Mouse (Mus musculus): ENCODE results near the gene Ms4a8a. TPM values are rescaled to one million over a fixed set of nuclear protein-coding genes. Genes with fewer than 3 reads are reported as not detected.

Gene Ms4a8a
- polyA plus RNA-seq, 1 experiment from 2014 or later = 21.8 TPM

DNA sequence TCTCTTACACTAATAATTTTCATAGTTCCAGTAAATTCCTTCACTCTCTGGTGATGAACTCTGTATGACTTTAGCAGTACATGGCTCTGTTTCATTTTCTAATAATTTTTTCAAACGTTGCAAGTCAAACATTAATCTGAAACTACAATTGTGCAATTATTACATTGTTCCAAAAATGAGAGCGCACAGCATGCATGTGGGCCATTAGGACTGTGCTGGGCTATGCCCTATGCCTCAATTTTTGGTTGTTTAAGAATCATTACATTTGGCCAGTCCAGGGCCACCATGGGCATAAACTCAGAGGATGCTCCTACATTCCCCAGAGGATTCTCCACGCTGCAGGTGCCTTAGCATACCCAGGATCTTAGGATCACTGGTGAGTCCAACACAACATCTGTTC lies 27.6 kb downstream of the Ms4a8a start:
- H3K4me2 ChIP-seq (replicated peaks) = no peak overlapping the region
- 0 out of 2 replicates have a peak, but pooled peaks cover 2% of the 10 kb centered on the region for H3K4me1 ChIP-seq (replicated peaks)
- ATAC-seq = peak; percentile 42; the same call in 1 of the 2 replicates
- no peaks in the 10 kb centered on the region for H3K36me3 ChIP-seq
- H3K4me3 ChIP-seq (replicated peaks) = no peak overlapping the region
- no peaks in the 10 kb centered on the region for H3K9me3 ChIP-seq
- no peak overlapping the region for H3K9ac ChIP-seq
- no peaks in the 10 kb centered on the region for H3K27me3 ChIP-seq (replicated peaks)
- WGBS = 66% methylated on average over 3 of the region's 3 CpGs
- no peak overlapping the region for H3K27ac ChIP-seq

DNA sequence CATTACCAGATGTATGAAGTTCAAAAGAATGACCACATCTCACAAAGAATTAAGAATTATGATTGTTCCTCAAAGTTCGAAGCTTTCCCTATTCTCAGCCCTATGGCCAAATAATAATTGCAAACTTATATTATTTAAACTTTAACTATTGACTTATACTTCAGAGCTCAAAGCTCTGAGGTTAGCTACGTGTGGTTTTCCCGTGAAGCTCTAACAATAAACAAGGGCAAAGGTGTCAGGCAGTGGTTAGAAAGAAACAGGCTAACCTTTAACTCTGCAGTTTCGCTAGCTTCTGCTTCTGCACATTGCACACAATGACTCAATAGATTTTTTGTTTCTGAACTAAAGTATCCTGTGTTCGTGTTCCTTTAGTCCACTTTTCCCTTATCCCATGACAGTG lies 28.0 kb downstream of the Ms4a8a start:
- no peak overlapping the region for H3K27ac ChIP-seq
- 54% methylated on average over 5 of the region's 5 CpGs for WGBS
- ATAC-seq = peak; percentile 54; the same call in 1 of the 2 replicates
- H3K27me3 ChIP-seq (replicated peaks) = no peaks in the 10 kb centered on the region
- H3K4me3 ChIP-seq (replicated peaks) = no peak overlapping the region
- H3K4me2 ChIP-seq (replicated peaks) = no peak overlapping the region
- H3K4me1 ChIP-seq (replicated peaks) = 0 out of 2 replicates have a peak, but pooled peaks cover 2% of the 10 kb centered on the region
- H3K36me3 ChIP-seq = no peaks in the 10 kb centered on the region
- H3K9ac ChIP-seq = no peak overlapping the region
- H3K9me3 ChIP-seq = no peaks in the 10 kb centered on the region

DNA sequence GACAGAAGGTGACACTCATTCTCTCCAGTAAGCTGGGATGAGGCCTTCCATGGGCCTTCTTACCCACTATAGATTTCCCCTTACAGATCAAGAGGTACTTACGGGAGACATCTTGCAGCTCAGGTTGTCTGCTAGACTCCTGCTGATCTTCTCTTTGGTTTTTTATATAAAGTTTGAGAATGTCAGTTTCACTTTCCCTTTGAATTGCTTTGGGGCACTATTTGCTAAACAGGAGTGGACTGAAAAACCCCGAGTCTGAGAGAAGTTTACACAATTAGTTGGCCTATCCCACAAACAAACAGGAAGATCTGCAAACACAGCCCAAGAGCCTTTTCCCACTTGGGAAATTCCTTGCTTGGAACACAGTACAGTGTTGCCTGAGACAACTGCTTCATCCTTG lies 30.6 kb downstream of the Ms4a8a start:
- H3K4me2 ChIP-seq (replicated peaks) = no peak overlapping the region
- no peak overlapping the region for H3K9ac ChIP-seq
- 56% methylated on average over 2 of the region's 2 CpGs for WGBS
- no peaks in the 10 kb centered on the region for H3K9me3 ChIP-seq
- no peaks in the 10 kb centered on the region for H3K27me3 ChIP-seq (replicated peaks)
- no peak for ATAC-seq
- H3K4me3 ChIP-seq (replicated peaks) = no peak overlapping the region
- no peak overlapping the region for H3K27ac ChIP-seq
- H3K4me1 ChIP-seq (replicated peaks) = 0 out of 2 replicates have a peak, but pooled peaks cover 2% of the 10 kb centered on the region
- H3K36me3 ChIP-seq = no peaks in the 10 kb centered on the region

DNA sequence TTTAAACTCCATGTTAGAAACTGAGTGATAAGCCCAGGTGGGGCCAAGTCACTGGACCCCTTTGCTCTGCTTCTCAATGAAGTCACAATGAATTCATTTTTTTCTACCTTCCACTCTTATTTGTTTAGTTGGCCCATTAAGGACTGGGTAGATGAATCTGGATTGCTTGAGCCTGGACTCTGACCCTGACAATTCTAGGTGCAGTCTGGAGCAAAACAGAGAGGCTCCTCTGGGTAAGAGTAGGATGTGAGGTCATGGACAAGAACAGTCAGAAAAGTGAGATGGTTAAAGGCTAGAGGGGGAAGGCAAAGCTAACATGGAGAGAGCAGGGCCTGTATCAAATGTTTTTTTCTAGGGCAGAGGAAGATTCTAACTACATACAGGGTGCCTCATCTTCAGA lies 31.5 kb downstream of the Ms4a8a start:
- peak; percentile 52; the same call in 1 of the 2 replicates for ATAC-seq
- Histone ChIP-seq H3K4me3 (replicated peaks) (no peak overlapping the region), H3K27me3 (replicated peaks) (no peaks in the 10 kb centered on the region), H3K4me2 (replicated peaks) (no peak overlapping the region), H3K36me3 (no peaks in the 10 kb centered on the region), H3K4me1 (replicated peaks) (0 out of 2 replicates have a peak, but pooled peaks cover 2% of the 10 kb centered on the region), H3K27ac (no peak overlapping the region), H3K9ac (no peak overlapping the region), H3K9me3 (no peaks in the 10 kb centered on the region)

DNA sequence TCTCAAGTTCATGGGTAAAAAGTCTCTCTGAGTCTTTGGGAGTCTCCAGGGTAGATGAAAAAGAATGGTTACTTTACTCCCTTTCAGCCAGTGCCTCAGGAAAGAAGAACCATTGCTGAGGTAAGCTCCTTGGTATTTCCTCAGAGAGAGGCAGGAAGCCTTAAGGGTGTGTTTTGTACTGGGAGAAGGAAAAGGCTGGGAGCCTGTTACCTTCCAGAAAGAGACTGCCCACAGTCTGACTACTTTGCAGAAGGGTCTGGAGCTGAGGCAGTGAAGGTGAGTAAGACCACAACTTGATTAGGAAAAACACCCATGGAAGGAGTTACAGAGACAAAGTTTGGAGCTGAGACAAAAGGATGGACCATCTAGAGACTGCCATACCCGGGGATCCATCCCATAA lies 32.4 kb downstream of the Ms4a8a start:
- WGBS = 84% methylated on average over 1 of the region's 1 CpGs
- H3K27ac ChIP-seq = no peak overlapping the region

DNA sequence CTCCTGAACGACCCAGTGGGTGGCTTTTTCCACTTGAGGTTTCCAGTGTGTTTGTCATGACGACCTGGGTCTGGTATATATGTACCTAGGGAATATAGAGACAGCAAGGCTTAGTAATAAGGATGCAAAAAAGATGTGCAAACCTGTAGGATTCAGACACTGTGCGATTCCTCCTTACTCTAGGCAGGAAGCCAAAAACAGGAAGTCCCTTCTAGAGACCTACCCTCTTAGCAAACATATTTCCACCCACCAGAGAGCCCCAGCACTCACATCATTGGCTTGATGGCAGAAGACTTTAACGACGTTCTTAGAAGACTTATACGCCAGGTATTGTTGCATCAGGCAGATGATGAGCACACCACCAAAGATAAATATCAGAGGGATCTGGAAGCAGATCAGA lies 32.9 kb downstream of the Ms4a8a start:
- Histone ChIP-seq H3K9me3 (no peaks in the 10 kb centered on the region), H3K4me2 (replicated peaks) (no peak overlapping the region), H3K9ac (no peak overlapping the region), H3K36me3 (no peaks in the 10 kb centered on the region), H3K4me3 (replicated peaks) (no peak overlapping the region), H3K4me1 (replicated peaks) (0 out of 2 replicates have a peak, but pooled peaks cover 2% of the 10 kb centered on the region), H3K27ac (no peak overlapping the region), H3K27me3 (replicated peaks) (no peaks in the 10 kb centered on the region)
- ATAC-seq = no peak
- WGBS = 68% methylated on average over 6 of the region's 6 CpGs

More for the DNA sequence above, 32.4 kb downstream of the Ms4a8a start:
- Histone ChIP-seq H3K9ac (no peak overlapping the region), H3K4me3 (replicated peaks) (no peak overlapping the region), H3K4me2 (replicated peaks) (no peak overlapping the region), H3K36me3 (no peaks in the 10 kb centered on the region), H3K4me1 (replicated peaks) (0 out of 2 replicates have a peak, but pooled peaks cover 2% of the 10 kb centered on the region), H3K9me3 (no peaks in the 10 kb centered on the region), H3K27me3 (replicated peaks) (no peaks in the 10 kb centered on the region)
- no peak for ATAC-seq

DNA sequence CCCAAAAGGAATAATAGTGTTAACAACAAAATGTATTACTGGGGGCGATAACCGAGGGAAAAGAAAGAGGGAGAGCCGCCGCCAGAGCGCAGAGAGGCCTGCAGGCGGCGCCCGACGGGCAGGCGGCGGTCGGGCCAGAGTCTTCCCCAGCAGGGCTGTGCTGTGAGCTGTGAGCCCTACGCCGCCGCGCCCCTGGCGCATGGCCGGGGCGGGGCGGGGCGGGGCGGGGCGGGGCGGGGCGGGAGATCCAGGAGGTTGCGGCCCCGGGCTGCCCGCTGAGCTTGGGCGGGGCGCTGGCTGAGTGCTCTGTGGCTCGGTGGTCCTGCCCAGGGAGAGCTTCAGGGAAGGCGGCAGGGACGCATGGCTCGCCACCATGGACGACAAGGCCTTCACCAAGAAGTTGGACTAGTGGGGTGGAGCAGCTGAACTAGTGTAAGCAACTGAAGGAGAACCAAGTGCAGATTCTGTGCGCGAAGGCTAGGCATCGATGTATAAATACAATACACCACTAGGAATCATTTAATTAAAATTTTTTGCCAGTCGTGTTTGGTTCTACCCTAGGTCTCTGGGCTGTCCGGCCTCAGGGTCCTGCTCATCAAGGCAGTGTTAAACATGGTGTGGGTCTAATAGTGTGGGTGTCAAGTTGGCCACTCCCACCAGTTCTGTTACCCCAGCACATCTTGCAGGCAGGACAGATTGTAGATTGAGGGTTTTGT lies 35.7 kb downstream of the Ms4a8a start:
- Histone ChIP-seq H3K36me3 (no peaks in the 10 kb centered on the region), H3K4me1 (replicated peaks) (no peaks in the 10 kb centered on the region), H3K27me3 (replicated peaks) (no peaks in the 10 kb centered on the region), H3K9ac (no peak overlapping the region), H3K27ac (no peak overlapping the region), H3K9me3 (no peaks in the 10 kb centered on the region), H3K4me2 (replicated peaks) (peak overlapping the region; percentile 63), H3K4me3 (replicated peaks) (peak overlapping the region; percentile 29)
- peak; percentile 100 for ATAC-seq
- 6% methylated on average over 37 of the region's 40 CpGs for WGBS

DNA sequence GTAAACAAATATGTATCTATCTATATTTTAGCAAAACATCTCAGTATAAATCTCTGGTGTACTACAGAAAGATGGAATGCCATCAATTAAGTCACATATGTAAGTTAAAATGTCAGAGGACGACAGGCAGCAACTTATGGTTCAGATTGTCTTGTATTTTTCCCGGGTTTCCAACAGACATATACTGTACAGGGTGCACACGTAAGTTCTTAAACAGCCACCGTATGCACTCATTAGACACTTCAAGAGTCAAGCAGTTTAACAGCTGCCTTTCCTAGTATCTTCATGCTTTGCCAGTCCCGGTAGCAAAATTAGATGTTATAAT lies 36.3 kb downstream of the Ms4a8a start:
- Histone ChIP-seq H3K9ac (no peak overlapping the region), H3K27ac (no peak overlapping the region), H3K4me1 (replicated peaks) (no peaks in the 10 kb centered on the region), H3K4me2 (replicated peaks) (peak overlapping the region; percentile 63), H3K4me3 (replicated peaks) (peak overlapping the region; percentile 29), H3K9me3 (no peaks in the 10 kb centered on the region), H3K27me3 (replicated peaks) (no peaks in the 10 kb centered on the region), H3K36me3 (no peaks in the 10 kb centered on the region)
- peak; percentile 69 for ATAC-seq
- WGBS = 22% methylated on average over 5 of the region's 5 CpGs

DNA sequence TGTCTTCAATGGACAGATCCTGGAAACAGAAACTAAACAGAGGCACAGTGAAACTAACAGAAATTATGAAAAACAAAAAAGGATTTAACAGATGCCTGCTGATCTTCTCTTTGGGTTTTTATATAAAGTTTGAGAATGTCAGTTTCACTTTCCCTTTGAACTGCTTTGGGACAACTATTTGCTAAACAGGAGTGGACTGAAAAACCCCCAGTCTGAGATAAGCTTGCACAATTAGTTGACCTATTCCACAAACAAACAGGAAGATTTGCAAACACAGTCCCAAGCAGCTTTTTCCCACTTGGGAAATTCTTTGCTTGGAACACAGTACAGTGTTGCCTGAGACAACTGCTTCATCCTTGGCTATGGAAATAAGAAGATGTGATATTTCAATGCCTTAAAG lies 43.3 kb downstream of the Ms4a8a start:
- H3K27me3 ChIP-seq (replicated peaks) = no peaks in the 10 kb centered on the region
- H3K9me3 ChIP-seq = no peaks in the 10 kb centered on the region
- no peaks in the 10 kb centered on the region for H3K4me1 ChIP-seq (replicated peaks)
- H3K4me3 ChIP-seq (replicated peaks) = no peak overlapping the region
- H3K27ac ChIP-seq = no peak overlapping the region
- no peaks in the 10 kb centered on the region for H3K36me3 ChIP-seq
- ATAC-seq = no peak
- H3K4me2 ChIP-seq (replicated peaks) = no peak overlapping the region
- H3K9ac ChIP-seq = no peak overlapping the region

DNA sequence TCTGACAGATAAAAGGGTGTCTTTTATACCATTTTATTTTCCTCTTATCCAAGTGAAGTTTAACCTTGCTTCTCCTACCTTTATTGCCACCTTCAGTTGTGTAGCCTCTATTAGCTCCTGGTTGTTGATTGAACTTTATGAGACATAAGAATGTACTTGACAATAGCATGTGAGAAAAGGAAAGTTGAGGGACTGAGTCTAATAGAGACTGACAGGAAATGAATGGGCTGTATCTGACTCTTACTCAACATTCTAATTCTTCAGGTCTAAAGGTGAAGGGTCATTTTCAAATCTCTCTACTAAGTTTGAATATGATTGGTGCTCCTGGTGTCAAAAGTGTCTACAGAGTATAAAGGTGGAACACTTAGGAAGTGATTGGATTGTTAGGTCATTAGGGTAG lies 58.5 kb downstream of the Ms4a8a start:
- H3K4me1 ChIP-seq (replicated peaks) = no peaks in the 10 kb centered on the region
- peak; percentile 81 for ATAC-seq
- H3K4me3 ChIP-seq (replicated peaks) = no peak overlapping the region
- H3K4me2 ChIP-seq (replicated peaks) = no peak overlapping the region
- no peak overlapping the region for H3K9ac ChIP-seq
- no peaks in the 10 kb centered on the region for H3K9me3 ChIP-seq
- no peaks in the 10 kb centered on the region for H3K36me3 ChIP-seq
- no peaks in the 10 kb centered on the region for H3K27me3 ChIP-seq (replicated peaks)
- no peak overlapping the region for H3K27ac ChIP-seq

DNA sequence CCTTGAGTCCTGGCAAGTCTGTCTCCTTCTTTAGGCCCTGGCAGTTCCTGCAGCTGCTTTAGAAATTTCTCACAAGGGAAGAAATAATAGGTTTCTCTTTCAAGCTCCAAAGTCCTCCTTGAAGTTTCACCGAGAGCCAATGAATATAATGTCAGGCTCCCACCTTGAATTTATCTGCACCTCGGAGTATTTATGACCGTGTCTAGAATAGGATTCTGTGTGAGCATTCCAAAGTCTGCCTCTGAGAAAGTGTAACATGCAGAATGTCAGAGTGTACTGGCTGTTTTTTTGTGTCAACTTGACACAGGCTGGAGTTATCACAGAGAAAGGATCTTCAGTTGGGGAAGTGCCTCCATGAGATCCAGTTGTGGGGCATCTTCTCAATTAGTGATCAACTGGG lies 63.0 kb downstream of the Ms4a8a start, which contains the start of gene Ms4a18:
Gene Ms4a18, minus strand, starts transcription at position 141 of the 400 bp plus-strand sequence.
- Histone ChIP-seq H3K4me2 (replicated peaks) (peak within 1 kb of the TSS; percentile 45), H3K9me3 (no peaks in the 10 kb centered on the region), H3K36me3 (no peaks in the 10 kb centered on the region)

More for the DNA sequence above, 63.0 kb downstream of the Ms4a8a start, which contains the start of gene Ms4a18:
- peak within 1 kb of the TSS; percentile 20 for H3K4me3 ChIP-seq (replicated peaks)
- H3K27me3 ChIP-seq (replicated peaks) = no peaks in the 10 kb centered on the region
- H3K27ac ChIP-seq = peak within 1 kb of the TSS; percentile 82
- WGBS = 54% methylated on average over 3 of the region's 3 CpGs
- ATAC-seq = peak; percentile 73
- H3K4me1 ChIP-seq (replicated peaks) = no peaks in the 10 kb centered on the region; the same call in 1 of the 2 replicates
- H3K9ac ChIP-seq = 0 out of 2 replicates have a peak within 1 kb of the TSS, but pooled peaks have one; percentile 11

All from intestine, embryonic 15.5 days (tissue).